Mouse (Mus musculus): ENCODE data around the gene Clasrp. TPM values are rescaled to one million over a fixed set of nuclear protein-coding genes. Genes with fewer than 3 reads are reported as not detected.

Gene Clasrp
- polyA plus RNA-seq, 1 experiment = 56.3 TPM

- DNase-seq (ENCODE audit: low read depth) = no peak
Observed at GRCm38 (mm10) chr7:19563884-19564283, 40.4 kb downstream of the Clasrp start.

- no peak for DNase-seq (ENCODE audit: low read depth)
Observed at GRCm38 (mm10) chr7:19562643-19563410, 41.5 kb downstream of the Clasrp start, which contains the start of gene Ppp1r37. Ppp1r37 (minus strand) TSS chr7:19563076.

GRCm38 (mm10) chr7:19561765-19562642 is 42.3 kb downstream of the Clasrp start:
- no peak for DNase-seq (ENCODE audit: low read depth)

GRCm38 (mm10) chr7:19561431-19561764 is 42.9 kb downstream of the Clasrp start:
- DNase-seq (ENCODE audit: low read depth) = no peak

- DNase-seq (ENCODE audit: low read depth) = no peak
Observed at GRCm38 (mm10) chr7:19560491-19561260, 43.6 kb downstream of the Clasrp start.

GRCm38 (mm10) chr7:19558965-19559364 is 45.3 kb downstream of the Clasrp start:
- no peak for DNase-seq (ENCODE audit: low read depth)

GRCm38 (mm10) chr7:19557982-19558900 is 46.0 kb downstream of the Clasrp start:
- DNase-seq (ENCODE audit: low read depth) = no peak

- no peak for DNase-seq (ENCODE audit: low read depth)
Observed at GRCm38 (mm10) chr7:19557086-19557485, 47.2 kb downstream of the Clasrp start.

- DNase-seq (ENCODE audit: low read depth) = no peak
Observed at GRCm38 (mm10) chr7:19554168-19554567, 50.1 kb downstream of the Clasrp start.

GRCm38 (mm10) chr7:19552443-19552842 is 51.8 kb downstream of the Clasrp start:
- no peak for DNase-seq (ENCODE audit: low read depth)

GRCm38 (mm10) chr7:19551634-19552033 is 52.7 kb downstream of the Clasrp start:
- DNase-seq (ENCODE audit: low read depth) = peak; percentile 52

GRCm38 (mm10) chr7:19549394-19549793 is 54.9 kb downstream of the Clasrp start:
- DNase-seq (ENCODE audit: low read depth) = no peak

GRCm38 (mm10) chr7:19547344-19547969 is 56.8 kb downstream of the Clasrp start:
- no peak for DNase-seq (ENCODE audit: low read depth)

- DNase-seq (ENCODE audit: low read depth) = no peak
Observed at GRCm38 (mm10) chr7:19546007-19546406, 58.3 kb downstream of the Clasrp start.

GRCm38 (mm10) chr7:19543584-19543983 is 60.7 kb downstream of the Clasrp start:
- no peak for DNase-seq (ENCODE audit: low read depth)

GRCm38 (mm10) chr7:19542155-19542691 is 62.1 kb downstream of the Clasrp start:
- no peak for DNase-seq (ENCODE audit: low read depth)

GRCm38 (mm10) chr7:19541681-19542154 is 62.6 kb downstream of the Clasrp start:
- DNase-seq (ENCODE audit: low read depth) = no peak

- no peak for DNase-seq (ENCODE audit: low read depth)
Observed at GRCm38 (mm10) chr7:19540771-19541566, 63.3 kb downstream of the Clasrp start.

- DNase-seq (ENCODE audit: low read depth) = no peak
Observed at GRCm38 (mm10) chr7:19534676-19535075, 69.6 kb downstream of the Clasrp start.
